Mouse (Mus musculus): ENCODE results near the gene Fam172a.

The Fam172a gene

DNA sequence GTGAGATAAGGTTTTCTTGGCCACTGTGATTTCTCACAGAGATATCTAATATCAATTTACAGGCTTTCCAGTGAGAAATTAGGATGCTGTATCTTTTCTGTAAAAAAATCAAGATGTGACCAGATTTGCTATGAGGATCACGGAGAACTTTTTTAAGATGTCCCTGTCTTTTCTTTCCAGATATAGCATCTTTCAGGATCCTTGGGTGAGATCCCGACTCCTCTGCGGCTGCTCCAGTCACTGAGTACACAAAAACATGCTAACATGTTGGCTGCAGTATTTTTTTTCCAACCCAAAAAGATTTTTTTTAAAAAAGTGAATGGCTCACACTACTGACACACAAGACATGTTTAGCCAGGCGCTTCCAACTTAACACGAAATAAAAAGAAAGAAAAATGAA is 476.9 kb downstream of the Fam172a start:
- in situ Hi-C loops (cut with MboI, MseI): no loop called here

DNA sequence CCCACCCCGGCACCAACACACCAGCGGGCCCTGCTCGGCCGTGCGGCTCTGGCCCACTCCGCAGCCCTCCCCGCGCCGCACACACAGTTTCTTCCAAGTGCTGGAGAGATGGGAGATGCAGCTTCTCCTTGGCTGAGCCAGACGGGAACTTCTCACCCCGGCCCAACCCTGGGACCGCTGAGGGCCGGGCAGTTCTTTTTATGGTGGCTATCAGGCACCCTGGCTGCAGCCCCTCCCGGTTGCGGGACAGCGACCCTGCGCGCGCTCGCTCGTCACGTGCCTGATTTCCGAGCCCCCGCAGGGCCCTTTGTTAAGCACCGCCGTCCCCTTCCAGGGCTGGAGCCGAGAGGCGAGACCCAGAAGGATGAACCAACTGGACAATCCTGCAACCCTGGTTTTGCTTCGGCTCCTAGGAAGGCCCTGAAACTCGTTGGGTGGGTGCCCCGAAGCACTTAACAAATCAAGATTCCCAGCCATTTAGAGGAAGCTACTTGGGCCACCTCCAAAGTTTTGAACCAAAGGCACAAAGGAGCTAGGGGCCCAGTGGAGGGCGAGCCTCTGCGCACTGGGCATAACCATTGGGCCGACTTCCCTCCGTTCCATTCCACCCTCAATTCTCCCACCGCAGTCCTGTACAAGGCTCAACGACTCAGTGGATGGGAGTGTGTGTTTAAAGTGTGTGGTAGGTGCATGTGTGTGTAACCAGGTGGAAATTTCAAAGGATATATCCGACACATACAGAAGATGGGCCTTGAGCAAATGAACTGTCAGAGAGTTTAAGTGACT is 477.7 kb downstream of the Fam172a start:
- in situ Hi-C loops (cut with MboI, MseI): loop anchor here (10.0 kb wide), 1 partner anchor 1335 kb away; no protein-coding TSS in a partner anchor

DNA sequence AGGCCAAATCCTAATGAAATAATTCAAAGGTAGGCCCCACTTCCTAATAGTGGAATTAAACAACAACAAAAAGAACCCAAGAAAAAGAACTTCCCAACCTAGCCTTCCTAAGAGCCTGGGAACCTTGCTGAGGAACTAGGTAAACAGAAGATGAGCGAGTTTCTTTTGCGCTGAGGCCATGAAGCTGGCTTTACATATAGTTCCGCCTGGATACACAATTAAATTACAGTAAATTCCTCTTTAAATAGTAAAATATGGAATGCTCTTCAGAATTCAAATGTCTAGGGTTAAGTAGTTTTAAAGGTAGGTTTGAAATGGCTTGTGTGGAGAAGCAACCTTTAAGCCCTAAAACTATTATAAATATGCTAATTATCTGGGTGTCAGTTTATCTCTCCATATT is 478.4 kb downstream of the Fam172a start:
- in situ Hi-C loops (cut with MboI, MseI): loop anchor here (10.0 kb wide), 1 partner anchor 1335 kb away; no protein-coding TSS in a partner anchor

DNA sequence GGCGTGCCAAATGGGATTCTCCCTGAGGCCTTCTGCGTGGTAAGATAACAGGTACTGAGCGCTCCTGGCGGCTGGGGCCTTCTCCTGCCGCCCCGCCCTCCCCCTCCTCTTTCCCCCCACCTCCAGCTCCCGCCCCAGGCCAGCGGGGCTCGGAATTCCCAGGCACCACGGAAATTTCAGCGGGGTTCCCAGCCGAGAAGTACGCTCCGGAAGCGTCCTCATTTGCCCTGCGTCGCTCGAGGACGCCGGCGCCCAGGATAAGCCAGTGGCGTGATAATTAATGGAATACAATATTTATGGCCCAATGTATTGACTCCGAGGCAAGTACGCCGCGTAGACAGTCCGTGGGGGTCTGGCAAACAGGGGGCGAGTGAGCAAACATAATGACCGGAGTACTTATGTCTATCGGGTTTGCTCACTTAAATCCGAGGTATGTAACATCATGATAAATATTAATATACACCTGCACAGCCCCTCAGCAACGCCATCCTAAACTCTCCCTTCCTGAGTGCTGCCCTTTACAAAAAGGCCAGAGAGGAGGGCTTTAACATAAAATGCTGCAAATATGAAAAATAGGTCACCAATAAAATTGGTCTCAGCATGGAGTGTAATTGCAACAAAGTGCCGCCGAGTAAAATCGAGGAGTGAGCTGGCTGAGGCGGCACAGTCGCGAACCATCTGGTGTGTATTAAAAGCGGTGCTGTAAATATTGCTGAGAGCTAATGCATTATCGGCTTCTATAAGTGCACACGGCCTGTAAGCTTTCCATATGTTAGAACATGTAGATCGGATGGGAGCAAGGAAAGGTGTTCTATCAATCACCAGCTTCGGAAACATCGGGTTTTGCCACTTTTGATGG is 479.5 kb downstream of the Fam172a start:
- in situ Hi-C loops (cut with MboI, MseI): loop anchor here (10.0 kb wide), 1 partner anchor 1336 kb away; no protein-coding TSS in a partner anchor

DNA sequence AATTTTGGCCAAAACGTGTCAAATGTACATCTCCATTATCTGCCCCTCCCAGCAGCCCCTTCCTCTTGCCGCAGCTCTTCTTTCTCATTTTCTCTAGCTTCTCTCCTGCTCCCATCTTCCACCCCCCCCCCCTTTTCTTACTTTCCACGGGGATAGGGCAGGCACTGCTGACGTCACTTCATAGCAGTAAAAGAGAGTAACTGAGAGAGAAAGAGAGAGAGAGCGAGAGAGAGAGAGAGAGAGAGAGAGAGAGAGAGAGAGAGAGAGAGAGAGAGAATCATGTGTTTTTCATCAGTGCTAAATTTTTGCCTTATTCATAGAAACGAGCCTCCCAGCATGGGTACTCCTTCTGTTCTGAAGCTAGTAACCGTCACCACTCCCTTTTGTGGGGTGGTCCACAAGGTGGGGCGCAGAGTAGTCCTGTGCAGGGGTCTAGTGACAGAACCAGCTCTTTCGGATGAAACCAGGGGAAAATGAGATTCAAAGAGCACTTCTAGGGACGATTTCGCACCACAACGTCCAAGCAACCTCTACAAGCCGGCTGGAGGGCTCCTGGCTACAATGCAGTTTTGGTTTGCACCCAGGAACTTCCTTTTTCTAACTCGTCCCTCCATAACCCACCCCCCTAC is 480.2 kb downstream of the Fam172a start:
- in situ Hi-C loops (cut with MboI, MseI): loop anchor here (10.0 kb wide), 1 partner anchor 1337 kb away; no protein-coding TSS in a partner anchor

DNA sequence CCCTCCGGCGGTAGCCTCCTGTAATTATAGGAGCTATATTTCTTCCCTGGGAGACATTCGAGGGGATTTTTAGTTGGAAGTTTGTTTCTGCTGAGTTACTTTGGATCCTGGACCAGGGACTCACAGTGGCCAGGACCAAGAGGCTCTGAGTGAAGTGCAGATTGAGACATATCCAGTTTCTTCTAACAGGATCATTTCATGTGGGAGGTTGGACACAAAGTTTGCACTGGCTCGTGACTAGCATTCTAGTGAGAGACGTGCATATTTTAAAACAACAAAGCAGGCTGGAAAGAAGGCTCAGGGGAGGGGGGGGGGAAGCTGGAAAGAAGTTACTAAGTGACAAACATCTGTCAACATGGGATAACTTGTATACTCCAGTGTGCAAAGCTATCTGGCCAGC is 481.2 kb downstream of the Fam172a start:
- in situ Hi-C loops (cut with MboI, MseI): loop anchor here (10.0 kb wide), 1 partner anchor 1338 kb away; no protein-coding TSS in a partner anchor

DNA sequence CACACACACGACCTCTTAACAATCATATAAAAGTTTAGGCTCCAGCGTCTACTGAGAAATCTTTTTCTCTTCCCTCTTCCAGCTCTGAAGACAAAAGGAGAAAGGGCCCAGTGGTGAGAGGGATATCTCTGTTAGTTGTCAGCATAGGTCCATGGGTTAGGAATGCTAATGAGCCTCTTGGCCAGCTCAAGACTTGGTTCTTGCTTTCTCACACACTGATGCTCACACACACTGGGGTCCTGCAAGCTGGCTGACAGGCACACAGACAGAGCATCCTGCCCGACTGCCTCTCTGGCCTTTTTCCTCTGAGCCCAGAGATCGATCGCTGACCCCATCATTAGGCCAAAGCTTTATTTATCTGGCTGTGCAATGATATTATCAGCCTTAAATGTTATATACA is 482.2 kb downstream of the Fam172a start:
- in situ Hi-C loops (cut with MboI, MseI): loop anchor here (10.0 kb wide), 1 partner anchor 1339 kb away; no protein-coding TSS in a partner anchor

DNA sequence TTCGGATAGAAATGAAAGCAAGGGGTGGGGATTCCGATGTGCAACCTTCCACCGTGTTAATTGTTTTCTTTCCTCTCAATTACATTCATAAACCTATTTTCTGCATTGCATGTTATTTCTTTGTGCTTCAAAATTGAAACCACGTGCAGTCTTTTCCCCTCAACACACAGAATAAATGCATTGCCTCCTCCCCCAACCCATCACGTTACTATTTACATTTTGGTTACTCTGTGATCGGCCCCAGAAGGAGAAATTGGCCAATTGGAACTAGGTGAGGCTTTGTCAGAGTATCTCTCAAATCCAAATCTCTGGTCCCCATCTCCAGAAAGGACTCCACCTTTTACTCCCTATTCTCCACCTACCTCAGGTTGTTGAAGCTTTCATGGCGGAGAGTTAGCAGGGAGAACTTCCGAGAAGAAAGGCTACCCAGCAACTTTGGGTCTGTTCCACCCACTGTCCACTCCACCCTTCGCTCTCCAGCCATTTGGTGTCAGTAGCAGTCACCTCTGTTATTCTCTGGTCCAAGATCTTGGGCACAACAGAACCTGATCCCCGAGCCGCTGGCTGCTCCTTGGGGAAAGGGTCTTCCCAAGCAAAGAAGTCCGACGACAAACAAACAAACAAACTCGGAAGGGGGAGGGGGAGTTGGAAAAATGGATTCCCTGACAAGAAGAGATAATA is 483.1 kb downstream of the Fam172a start:
- in situ Hi-C loops (cut with MboI, MseI): loop anchor here (5.0 to 10.0 kb wide), 2 partner anchors 208 to 1340 kb away; no protein-coding TSS in a partner anchor

DNA sequence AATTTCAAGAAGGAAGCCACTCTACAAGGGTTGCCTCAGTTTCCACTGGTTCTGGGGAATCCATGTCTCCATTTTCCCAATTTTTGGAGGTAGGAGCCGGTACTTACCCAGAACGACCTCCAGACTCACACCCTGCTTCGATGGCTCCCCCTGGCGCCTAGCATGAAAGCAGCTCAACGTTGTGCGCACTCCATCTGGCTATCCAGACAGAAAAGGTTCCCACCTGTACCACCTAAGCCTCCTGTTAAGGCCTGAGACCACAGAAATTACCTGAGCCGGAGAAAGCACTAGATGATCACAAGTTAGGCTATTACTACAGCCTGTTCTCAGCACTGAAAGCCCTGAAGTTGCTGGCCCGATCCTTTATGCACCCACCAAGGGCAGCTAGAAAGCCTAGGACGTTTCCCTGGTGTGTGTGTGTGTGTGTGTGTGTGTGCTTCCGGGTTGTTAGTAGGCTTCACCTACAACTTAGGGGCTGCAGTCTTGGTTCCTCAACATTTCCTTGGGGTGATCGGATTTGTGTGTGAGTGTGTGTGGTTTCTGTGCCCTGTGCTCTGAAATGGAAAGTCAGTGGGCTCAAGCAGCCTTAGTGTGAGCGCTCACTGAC is 484.6 kb downstream of the Fam172a start:
- in situ Hi-C loops (cut with MboI, MseI): loop anchor here (5.0 to 10.0 kb wide), 2 partner anchors 209 to 1342 kb away; no protein-coding TSS in a partner anchor

DNA sequence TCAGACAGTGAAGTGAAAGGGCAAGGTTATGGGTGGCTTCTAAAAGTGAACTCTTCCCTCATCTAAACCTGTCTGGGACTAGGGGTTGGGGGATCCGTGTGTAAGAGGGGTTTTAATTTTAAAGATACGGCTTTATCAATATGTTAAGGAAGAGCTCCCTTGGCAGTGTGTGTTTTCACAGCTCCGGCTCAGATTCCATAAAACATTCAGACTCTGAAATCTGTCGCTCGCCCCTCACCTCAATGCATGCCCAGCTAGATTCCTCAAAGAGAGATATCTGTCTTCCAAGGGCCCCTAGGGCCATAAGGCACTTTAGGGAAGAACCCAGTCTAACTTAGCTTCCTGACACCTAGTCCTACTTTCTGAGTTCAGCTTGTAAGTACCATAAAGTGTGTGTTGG is 486.0 kb downstream of the Fam172a start:
- in situ Hi-C loops (cut with MboI, MseI): loop anchor here (5.0 to 10.0 kb wide), 2 partner anchors 211 to 1343 kb away; no protein-coding TSS in a partner anchor

DNA sequence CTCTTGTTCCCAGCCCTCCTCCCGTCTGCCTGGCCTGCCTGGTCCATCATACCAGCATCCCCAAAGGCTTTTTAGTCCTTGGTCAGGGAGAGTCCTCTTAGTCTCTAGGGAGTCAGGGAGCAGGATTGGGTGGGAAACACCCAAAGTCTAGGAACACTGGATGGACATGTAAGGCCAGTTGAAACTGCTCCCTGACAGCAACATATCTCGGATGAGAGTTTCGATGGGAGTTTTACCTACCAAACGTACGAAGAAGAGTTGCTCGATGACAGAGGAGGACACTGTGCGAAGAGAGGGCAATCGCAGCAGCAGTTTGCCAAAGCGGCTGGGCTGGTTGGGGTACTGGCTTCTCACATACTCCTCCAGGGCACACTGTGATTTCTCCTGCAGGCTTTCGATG is 487.8 kb downstream of the Fam172a start:
- in situ Hi-C loops (cut with MboI, MseI): loop anchor here (5.0 to 10.0 kb wide), 2 partner anchors 212 to 1345 kb away; no protein-coding TSS in a partner anchor

DNA sequence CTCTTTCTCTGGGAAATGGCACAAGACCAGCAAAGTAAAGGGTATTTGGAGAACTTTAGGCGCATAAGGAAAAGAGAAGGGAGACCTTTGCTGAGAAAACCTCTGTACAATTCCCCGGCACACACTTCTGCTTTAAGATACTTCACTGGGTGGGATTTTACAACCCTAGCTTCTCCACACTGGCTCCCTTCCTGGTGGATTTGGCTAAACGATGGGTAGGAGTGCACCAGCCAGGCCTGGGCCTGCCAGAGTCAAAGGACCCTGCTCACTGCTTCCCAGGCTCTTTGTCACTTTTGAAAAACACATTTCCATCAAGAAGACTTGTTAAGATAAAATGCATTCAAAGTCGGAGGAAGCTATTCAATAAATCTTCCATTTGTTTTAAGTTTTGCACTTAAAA is 491.4 kb downstream of the Fam172a start:
- in situ Hi-C loops (cut with MboI, MseI): no loop called here

DNA sequence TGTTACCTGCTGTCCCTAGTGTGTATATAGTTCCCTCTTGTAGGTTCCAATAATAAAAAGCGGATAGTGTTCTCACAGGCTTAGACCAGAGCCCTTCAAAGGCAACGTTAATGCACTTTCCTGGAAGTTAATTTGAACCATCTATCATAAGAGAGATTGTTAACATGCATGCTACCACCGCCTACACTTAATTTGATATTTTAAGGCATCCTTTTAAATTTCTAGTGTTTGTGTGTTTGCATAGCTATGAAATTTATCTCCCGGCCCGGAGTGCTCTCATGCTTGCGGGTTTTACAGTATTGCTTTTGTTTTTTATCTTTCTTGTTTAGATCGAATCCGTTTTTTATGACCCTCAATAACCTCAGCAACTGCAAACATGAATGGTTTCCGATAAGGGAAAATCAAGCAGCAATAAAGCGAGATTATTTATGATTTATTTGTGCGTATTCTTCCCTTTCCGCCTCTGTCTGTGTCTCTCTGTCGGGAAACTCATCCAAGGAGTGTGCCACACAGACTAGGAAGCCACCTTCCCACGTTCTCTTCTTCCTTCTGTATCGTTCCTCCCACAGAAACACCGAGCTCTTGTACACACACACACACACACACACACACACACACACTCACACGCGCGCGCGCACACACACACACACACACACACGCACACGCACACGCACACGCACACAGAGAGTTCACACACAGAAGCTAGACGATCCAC is 492.5 kb downstream of the Fam172a start:
- in situ Hi-C loops (cut with MboI, MseI): no loop called here

DNA sequence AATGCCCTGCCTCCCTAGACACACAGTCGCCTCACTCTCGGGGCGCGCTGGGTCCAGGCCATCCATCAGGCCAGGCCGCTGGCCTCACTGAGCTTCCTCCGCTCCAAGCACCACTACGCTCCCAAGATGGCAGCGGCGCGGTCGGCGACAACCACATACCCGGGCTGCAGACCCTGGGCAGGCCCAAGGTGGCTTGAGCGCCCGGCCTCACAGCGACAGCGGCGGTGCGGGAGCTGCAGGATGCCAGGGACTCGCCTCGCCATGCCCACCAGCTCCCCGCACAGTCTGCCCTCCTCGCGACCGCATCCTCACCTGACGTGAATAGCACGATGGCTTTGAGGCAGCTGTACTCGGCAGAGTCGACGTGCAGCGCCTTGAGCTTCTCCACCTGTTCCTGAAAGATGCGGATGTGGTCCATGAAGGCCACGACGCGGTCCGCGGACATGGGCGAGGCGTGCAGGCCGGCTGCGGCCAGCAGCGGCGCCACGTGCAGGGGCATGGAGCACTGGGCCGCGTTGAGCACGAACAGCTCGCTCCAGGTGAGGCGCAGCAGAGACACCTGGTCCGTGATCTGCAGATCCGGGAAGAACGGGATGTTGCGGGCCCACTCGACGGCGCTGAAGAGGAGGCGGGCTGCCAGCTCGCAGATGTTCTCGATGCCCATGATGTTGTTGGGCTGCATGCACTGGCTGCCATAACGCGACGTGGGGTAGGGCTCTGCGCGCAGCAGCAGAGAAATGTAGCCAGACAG is 493.2 kb downstream of the Fam172a start:
- in situ Hi-C loops (cut with MboI, MseI): no loop called here

DNA sequence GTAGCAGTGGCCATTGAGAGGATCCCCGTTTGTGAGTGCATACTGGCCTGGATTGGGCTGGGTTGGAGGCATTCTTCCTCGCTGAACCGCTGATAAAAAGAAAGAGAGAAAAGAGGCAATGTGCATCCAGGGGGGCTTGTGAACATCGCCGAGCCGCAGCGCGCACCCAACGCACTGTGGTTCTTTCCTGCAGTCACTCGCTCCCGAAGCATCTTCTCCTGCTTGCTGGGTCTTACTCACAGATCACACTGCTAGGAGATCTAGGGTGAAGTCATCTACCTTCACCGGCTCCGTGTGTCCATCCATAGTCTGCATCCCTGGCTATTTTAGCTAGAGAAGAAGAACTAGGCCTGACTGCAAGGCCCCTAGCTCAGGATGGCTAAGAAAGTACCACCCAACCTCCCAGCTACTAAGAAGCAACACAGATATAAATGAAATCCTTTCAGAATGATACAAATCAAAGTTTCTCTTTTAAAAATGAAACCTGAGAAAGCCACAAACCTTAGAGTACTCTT is 493.8 kb downstream of the Fam172a start:
- in situ Hi-C loops (cut with MboI, MseI): no loop called here

DNA sequence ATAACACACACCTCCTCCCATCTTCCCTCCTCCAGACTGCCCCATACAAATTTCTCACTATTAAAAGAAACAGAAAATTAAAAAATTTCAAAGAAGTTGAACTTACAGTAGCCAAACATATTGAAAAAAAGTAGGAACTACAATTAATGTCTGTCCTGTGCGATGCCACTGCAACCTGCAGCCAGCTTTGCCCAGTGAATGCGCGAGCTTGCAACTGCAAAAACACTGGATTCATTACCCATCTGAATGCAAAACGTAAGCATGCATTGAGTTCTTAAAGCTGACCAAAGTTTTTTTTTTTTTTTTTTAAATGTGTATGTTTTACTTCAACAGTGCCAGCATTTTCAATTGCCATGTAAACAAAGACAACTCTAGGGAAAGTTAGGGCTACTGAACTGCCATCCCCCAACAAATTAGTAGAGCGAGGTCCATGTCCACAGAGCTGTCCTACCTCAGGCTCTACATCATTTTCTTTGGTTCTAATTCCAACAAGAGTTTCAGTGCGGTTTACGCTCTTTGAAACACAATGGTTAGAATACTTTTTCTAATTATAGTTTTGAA is 494.5 kb downstream of the Fam172a start:
- in situ Hi-C loops (cut with MboI, MseI): no loop called here

DNA sequence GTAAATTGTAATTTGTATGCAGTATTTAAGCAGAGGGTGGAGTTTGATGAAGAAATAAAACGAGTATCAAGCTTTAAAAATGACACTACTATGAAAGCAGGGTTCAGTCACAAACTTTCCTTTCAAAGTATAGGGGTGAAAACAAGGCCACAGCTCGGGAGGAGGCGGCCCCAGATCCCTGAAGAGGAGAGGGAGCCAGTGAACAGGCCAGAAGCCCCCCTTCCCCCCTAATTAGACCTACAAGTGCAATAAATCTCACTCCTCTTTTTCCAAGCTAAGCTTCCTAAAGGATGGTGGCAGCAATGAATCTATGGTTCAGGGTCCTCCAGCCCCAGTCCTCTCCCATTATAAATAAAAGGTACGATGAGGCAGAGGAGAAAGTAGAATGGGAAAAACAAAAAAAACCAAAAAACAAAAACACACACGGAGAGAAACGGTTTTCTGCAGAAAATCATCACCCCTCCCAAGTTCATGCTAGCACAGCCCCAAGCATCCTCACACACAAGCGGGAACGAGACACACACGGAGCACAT is 495.5 kb downstream of the Fam172a start:
- in situ Hi-C loops (cut with MboI, MseI): no loop called here

DNA sequence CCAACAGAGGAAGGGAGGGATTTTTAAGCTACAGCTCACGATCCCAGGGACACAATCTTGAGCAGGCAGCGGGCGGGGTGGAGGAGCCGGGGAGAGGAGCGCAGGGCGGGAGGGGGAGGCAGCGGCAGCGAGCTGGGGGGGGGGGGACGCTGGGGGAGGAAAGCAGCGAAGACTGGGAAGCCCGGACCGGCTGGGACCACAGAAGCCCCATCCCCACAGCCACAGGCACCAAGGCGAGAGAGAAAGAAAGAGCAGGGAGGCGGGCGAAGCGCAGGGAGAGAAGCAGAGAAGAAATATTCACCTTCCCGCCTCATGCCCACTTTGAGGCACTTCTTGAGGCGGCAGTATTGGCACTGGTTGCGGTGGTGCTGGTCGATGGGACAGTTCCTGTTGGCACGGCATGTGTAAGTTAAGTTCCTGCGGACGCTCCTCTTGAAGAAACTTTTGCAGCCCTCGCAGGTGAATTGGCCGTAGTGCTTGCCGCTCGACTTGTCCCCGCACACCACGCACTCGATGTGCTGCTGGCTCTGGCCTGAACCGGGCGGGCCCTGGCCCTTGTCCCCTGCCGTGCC is 496.1 kb downstream of the Fam172a start:
- in situ Hi-C loops (cut with MboI, MseI): no loop called here

All from T-helper 1 cell (primary cell).